Mouse (Mus musculus) T-helper 1 cell (primary cell): Measurements from ENCODE around the gene Clec9a.

Source experiments
- in situ Hi-C: fragments of 300-600 bp; cut with MboI, MseI; formaldehyde crosslinking; loops from one replicate; pipeline ENCODE4 v1.15.1; 2025; ENCODE audit warnings: high pct_unique_total_duplicates

Gene Clec9a

DNA sequence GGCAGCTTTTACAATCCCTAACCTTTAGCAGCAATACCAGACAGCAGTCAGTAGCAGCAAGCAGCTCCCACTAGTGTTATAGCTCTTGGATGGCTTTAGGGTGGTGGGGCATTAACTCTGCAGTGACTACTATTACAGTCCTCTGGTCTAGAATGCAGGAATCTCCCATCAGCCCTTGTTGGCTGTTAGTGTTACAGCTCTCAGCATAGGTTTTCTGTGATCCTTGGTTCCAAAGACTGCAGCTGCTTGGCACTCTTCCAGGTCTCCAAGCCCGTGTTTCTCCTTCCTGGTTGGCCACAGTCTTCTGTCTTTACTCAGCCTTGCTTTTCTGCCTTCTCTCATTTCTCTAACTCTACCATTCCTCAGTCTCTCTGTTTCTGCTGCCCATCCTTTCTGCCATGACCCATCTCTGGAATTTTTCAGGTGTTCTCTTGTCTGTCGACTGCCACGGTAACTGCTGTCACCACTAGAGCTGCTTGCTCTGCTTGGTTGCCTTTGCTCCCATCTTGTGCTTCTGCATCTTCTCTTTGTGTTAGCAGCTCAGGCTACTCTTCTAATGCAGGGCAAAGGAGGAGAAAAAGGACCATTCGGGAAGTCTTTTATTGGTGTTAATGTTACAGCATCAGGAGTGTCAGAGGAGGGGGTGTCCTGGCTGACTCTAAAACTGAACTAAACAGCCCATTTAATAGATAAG is 14.5 kb downstream of the Clec9a start:
- in situ Hi-C loops = loop anchor here (10.0 kb wide), 1 partner anchor 1932 kb away; the partner anchor contains the start of gene Styk1

GRCm38 (mm10) chr6:129423734-129424072 is 15.0 kb downstream of the Clec9a start:
- in situ Hi-C loops = loop anchor here (10.0 kb wide), 1 partner anchor 1931 kb away; the partner anchor contains the start of gene Styk1

GRCm38 (mm10) chr6:129425217-129425616 is 16.6 kb downstream of the Clec9a start:
- in situ Hi-C loops = loop anchor here (10.0 kb wide), 1 partner anchor 1930 kb away; the partner anchor contains the start of gene Styk1

- in situ Hi-C loops = loop anchor here (10.0 kb wide), 1 partner anchor 1929 kb away; the partner anchor contains the start of gene Styk1
Measured at GRCm38 (mm10) chr6:129425812-129426211, 17.1 kb downstream of the Clec9a start.

GRCm38 (mm10) chr6:129427281-129427680 is 18.6 kb downstream of the Clec9a start:
- in situ Hi-C loops = loop anchor here (10.0 kb wide), 1 partner anchor 1928 kb away; the partner anchor contains the start of gene Styk1

DNA sequence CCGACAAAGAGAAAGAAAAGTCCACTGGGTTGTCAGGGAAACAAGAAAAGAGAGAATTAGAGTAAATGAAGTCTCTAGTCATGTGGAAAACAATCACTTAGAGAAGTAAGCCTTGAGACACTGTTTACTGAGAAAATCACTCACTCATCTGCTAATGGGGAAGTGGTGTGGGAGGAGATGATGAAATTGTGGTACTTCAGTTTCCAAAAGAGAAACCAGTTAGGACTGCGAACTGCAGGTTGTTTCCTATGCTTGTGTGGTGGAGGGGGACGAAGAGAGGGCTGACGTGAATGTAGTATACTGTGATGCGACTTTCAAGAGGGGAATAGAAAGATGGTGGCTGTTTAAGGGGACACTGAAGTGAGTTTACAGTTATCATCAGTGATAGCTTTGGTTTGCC is 25.6 kb downstream of the Clec9a start:
- in situ Hi-C loops = no loop called here

DNA sequence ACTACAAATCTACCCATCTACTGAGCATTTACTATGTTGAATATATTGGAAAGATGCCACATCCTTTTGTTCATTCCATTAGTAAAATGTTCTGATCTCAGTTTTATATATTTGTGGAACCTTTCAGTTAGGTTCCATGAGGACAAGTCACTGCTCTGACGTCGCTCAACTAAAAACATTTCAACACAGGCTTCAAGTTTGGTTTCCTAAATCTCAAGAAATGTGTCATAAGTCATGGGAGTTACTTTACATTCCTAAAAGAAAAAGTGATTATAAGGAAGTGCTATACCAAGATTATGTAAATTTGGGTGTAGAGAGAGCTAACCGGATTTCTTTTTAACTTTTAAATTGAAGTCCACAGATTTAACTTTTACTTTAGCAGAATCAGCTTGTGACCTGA is 27.4 kb downstream of the Clec9a start:
- in situ Hi-C loops = no loop called here

DNA sequence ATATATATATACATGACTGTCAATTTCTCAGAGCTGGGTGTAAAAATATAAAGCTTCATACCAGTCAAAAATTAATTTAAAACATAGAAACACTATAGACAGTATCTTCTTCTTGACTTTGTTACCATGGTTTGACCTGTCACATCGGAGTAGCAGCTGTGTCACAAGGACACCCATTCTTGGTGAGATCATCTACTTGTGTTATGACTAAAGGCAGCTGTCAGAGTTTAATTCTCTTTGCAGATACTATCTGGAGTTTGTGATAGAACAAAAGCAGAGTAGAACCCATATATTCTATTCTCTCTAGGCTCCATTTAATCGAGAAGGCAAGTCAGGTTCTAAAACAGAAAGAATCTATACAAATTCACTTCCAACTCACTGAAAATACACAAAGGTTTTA is 29.4 kb downstream of the Clec9a start:
- in situ Hi-C loops = no loop called here

DNA sequence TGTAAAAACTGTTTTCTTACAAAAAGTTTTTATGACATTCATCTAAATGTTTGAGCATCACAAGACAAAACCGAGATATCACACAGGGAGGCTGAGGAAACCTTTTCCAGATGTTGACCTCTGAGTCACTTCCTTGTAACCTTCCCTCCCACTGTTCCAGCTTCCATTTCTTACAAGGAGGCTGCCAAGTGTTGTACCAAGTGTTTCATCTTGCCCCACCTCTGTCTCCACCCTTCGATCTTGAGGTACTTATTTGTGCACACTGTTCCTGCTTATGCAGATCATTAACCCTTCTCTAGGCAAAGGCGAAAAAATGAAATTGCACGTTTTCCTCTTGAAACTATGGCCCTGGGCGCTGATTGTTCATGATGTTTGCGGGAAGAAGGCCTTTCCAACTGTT is 41.1 kb downstream of the Clec9a start:
- in situ Hi-C loops = no loop called here

DNA sequence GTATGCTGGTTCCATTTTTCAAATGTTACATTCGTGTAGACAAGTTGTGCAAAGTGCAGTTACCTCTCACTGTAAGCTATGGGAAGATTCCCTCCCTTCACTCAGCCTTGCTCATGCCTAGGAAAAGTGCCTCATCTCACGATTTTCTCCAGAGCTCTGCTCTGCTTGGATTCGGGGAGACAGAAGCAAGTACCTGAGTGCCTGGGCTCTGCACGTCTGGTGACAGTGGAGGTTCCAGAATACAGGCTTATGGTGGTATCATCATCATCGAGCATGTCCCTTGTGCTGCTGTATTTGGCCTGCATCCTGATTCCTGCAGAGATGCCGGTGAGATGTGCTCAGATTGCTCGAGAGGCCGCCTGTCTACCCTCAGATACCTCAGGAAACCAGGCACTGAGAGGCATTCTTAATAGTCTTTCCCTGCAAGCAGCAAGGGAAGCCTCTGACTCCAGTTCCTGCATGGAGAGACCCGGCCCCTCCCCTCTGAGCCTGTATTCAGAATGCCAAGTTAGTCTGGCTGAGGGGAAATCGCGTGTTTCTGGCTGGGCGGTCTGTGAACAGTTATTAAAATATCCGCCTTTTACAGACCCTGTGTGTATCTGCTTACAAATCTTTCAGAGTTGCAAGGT is 42.9 kb downstream of the Clec9a start, which contains the start of gene Clec1a:
Clec1a (minus strand) TSS at position 590 of the 629 bp plus-strand sequence.
- in situ Hi-C loops = no loop called here

- in situ Hi-C loops = no loop called here
Measured at GRCm38 (mm10) chr6:129471386-129471785, 62.7 kb downstream of the Clec9a start.

DNA sequence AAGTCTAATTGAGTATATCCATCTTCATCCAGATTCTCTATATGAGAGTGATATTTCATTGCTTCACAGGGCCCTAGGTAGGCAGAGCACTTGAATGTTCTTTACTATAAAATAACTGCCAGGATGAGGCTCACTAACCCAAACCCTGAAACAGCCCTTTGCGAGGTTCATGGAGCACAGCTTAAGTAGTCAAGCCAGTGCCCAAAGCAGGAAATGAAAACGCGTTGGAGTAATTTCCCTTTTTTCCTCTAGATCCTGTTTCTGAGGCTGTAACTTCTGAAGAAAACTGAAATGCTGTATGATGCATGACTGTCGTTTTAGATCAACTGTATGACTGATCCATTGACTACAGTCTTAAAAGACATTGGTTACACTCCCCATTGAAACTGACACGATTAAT is 64.0 kb downstream of the Clec9a start:
- in situ Hi-C loops = no loop called here
